Mouse (Mus musculus) ES-Bruce4 (cell line): ENCODE results near the gene Traf3ip3. TPM values are rescaled to one million over a fixed set of nuclear protein-coding genes. Genes with fewer than 3 reads are reported as not detected.
A peak's percentile ranks its signal among the peaks of the same experiment; 100 is the strongest.

Experiments
- H3K27ac ChIP-seq: 2 replicates; pipeline ENCODE4 v1.5.1; 2012; ENCODE audit warnings: low read length, inconsistent platforms; ENCODE audit not compliant: insufficient read depth
- H3K27me3 ChIP-seq: 2 replicates; pipeline ENCODE4 v1.6.1; 2012; ENCODE audit warnings: mild to moderate bottlenecking, low read length, inconsistent platforms; ENCODE audit not compliant: control insufficient read depth, poor library complexity, insufficient read depth, severe bottlenecking
- H3K36me3 ChIP-seq: 2 replicates; pipeline ENCODE4 v1.6.1; 2012; ENCODE audit warnings: inconsistent platforms, mild to moderate bottlenecking, low read length, moderate library complexity; ENCODE audit not compliant: control insufficient read depth, poor library complexity, insufficient read depth, severe bottlenecking
- H3K4me1 ChIP-seq: one replicate; pipeline ENCODE4 v1.8.1; 2011; ENCODE audit warnings: low read length; ENCODE audit not compliant: control insufficient read depth, insufficient read depth
- H3K4me3 ChIP-seq: 2 replicates; pipeline ENCODE4 v1.5.1; 2011; ENCODE audit warnings: low read depth, mild to moderate bottlenecking, low read length
- H3K9ac ChIP-seq: 2 replicates; pipeline ENCODE4 v1.6.1; 2012; ENCODE audit warnings: low read depth, mild to moderate bottlenecking, inconsistent platforms; ENCODE audit not compliant: poor library complexity, severe bottlenecking
- H3K9me3 ChIP-seq: replicated peaks from 2 replicates; pipeline ENCODE4 v1.6.1; 2012; ENCODE audit warnings: mild to moderate bottlenecking, low read length, inconsistent platforms; ENCODE audit not compliant: control insufficient read depth, poor library complexity, insufficient read depth, severe bottlenecking
- CTCF ChIP-seq: IDR thresholded peaks from one replicate; pipeline ENCODE4 v1.8.1; 2011; ENCODE audit warnings: low read depth, low read length
- EP300 ChIP-seq: IDR thresholded peaks from 2 replicates; pipeline ENCODE4 v1.6.1; 2011; ENCODE audit warnings: low read depth, low read length; ENCODE audit not compliant: insufficient read depth
- POLR2A ChIP-seq: IDR thresholded peaks from one replicate; pipeline ENCODE4 v1.8.1; 2011; ENCODE audit warnings: low read length; ENCODE audit not compliant: insufficient read depth
- polyA plus RNA-seq: library from polyadenylated mRNA; stranded (reverse); fragments of >200 nt; gene quantifications from 2 replicates; pipeline ENCODE4 v1.2.4, GENCODE M21; 2011; ENCODE audit warnings: low read depth; ENCODE audit not compliant: missing spikeins, insufficient read depth, insufficient read length

Traf3ip3 gene
- polyA plus RNA-seq, 1 experiment = not detected

DNA sequence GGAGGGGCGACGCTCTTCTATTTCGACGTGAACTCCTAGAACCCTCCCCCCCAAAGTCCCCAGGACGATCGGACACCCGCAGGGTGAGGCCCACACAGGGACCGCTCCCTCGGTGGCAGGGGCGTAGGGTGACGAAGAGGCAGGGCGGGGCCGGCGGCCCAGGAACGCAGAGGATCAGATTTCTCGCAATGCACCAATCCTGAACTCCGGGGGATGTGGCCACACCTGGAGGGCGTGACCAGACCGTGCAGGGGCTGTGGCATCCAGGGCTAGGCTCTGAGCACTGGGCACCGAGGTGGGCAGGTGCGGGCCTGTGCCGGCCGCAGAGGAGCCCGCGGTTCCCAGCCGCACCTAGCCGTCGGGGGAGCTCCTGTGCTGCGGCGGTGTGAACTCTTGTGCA, 48.6 kb downstream of the Traf3ip3 start, which contains the start of gene Irf6:
TSS of gene Irf6 (plus strand) at position 240 of the 400 bp plus-strand sequence.
- H3K36me3 ChIP-seq = no peaks in the 10 kb centered on the region
- H3K4me1 ChIP-seq = no peaks in the 10 kb centered on the region
- H3K4me3 ChIP-seq = peak within 1 kb of the TSS; percentile 84
- H3K9ac ChIP-seq = peak within 1 kb of the TSS; percentile 67
- no peaks in the 10 kb centered on the region for H3K9me3 ChIP-seq
- no peak within 1 kb of the TSS for H3K27ac ChIP-seq
- TF ChIP-seq EP300 = no peak
- no peak for TF ChIP-seq POLR2A
- H3K27me3 ChIP-seq = no peaks in the 10 kb centered on the region

DNA sequence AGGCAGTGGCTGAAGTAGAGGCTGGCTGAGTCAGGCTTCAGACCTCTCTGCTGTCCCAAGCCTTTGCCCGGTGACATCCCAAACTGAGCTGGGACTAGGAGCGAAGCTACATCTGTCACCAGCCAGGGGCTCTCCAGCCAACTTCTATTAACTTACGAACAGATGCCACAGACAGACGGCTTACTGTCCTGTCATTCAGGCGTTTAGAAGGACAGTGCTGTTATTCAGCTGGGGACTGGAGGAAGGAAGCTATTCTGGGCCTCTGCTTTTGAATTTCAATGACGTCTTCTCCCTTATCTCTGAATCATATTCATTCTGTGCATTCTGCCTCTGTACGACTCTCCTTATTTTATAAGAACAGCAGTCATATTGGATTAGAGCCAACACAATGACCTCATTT, 50.4 kb downstream of the Traf3ip3 start:
- TF ChIP-seq EP300 = no peak
- H3K4me3 ChIP-seq = no peak overlapping the region
- no peaks in the 10 kb centered on the region for H3K27me3 ChIP-seq

DNA sequence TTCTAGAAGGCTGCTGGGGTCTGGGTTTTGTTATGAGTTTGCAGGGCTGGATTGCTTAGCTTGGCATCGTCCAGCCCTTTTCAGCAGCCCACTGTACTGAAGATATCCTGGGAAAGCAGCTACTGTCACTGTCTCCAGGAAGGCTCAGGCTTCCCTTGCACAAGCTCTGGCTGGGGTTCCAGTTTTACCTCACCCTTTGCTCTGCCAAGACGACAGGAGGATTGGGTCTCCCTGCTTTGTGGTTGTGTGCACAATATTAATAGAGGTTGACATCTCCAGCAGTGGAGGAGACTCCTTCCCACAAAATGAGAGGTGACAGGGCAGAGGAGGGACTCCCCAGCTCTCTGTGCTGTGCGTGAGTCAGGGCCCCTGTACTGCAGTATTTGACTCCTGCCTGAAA, 52.3 kb downstream of the Traf3ip3 start:
- no peaks in the 10 kb centered on the region for H3K27me3 ChIP-seq
- TF ChIP-seq CTCF = no peak
- TF ChIP-seq POLR2A = no peak
- no peak for TF ChIP-seq EP300
- H3K9me3 ChIP-seq = no peaks in the 10 kb centered on the region
- H3K27ac ChIP-seq = no peak overlapping the region
- H3K4me1 ChIP-seq = no peaks in the 10 kb centered on the region
- H3K9ac ChIP-seq = no peak overlapping the region
- no peak overlapping the region for H3K4me3 ChIP-seq
- H3K36me3 ChIP-seq = no peaks in the 10 kb centered on the region

More for the DNA sequence above, 50.4 kb downstream of the Traf3ip3 start:
- Histone ChIP-seq H3K36me3 (no peaks in the 10 kb centered on the region), H3K9me3 (no peaks in the 10 kb centered on the region), H3K27ac (no peak overlapping the region), H3K4me1 (no peaks in the 10 kb centered on the region), H3K9ac (no peak overlapping the region)

DNA sequence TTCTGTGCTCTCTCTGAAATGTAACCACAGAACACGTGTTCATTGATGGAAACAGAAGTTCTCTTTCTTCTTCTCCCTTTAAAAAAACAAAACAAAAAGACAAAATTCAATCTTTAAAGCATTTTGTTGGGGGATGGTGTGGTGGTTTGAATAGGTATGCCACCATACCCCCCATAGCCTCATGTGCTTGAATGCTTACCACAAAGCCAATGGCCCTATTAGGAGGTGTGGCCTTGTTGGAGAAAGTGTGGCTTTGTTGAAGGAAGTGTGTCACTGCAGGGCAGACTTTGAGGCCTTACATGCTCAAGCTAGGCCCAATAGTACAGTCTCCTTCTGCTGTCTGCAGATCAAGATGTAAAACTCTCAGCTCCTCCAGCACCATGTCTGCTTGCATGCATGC, 55.1 kb downstream of the Traf3ip3 start:
- TF ChIP-seq POLR2A (no peak), EP300 (no peak), CTCF (no peak)
- H3K27ac ChIP-seq = no peak overlapping the region
- H3K36me3 ChIP-seq = no peaks in the 10 kb centered on the region
- H3K4me3 ChIP-seq = no peak overlapping the region
- H3K9ac ChIP-seq = no peak overlapping the region
- no peaks in the 10 kb centered on the region for H3K4me1 ChIP-seq
- no peaks in the 10 kb centered on the region for H3K9me3 ChIP-seq
- H3K27me3 ChIP-seq = no peaks in the 10 kb centered on the region

DNA sequence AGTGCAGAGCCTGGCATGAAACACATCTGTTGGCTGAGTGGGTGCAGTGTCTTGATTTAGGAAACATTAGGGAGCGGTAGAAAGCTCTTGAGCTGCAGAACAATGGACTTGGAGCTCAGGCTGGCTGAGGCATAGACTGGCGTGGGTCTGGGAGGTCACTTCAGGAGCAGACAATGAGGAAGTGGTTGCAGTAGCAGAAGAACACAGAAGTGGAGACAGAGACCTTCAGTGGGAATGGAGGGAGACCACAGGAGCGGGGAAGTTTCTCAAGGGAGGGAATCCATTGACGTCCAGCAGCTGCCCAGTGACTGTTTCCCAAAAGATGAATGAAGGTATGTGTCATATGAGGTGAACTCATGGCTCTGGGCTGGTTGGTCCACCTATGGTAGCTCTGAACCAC, 56.4 kb downstream of the Traf3ip3 start:
- no peak overlapping the region for H3K9ac ChIP-seq
- no peaks in the 10 kb centered on the region for H3K4me1 ChIP-seq
- no peaks in the 10 kb centered on the region for H3K9me3 ChIP-seq
- no peak overlapping the region for H3K27ac ChIP-seq
- no peak overlapping the region for H3K4me3 ChIP-seq
- H3K27me3 ChIP-seq = no peaks in the 10 kb centered on the region
- H3K36me3 ChIP-seq = no peaks in the 10 kb centered on the region
- TF ChIP-seq CTCF = no peak
- no peak for TF ChIP-seq POLR2A
- TF ChIP-seq EP300 = no peak

DNA sequence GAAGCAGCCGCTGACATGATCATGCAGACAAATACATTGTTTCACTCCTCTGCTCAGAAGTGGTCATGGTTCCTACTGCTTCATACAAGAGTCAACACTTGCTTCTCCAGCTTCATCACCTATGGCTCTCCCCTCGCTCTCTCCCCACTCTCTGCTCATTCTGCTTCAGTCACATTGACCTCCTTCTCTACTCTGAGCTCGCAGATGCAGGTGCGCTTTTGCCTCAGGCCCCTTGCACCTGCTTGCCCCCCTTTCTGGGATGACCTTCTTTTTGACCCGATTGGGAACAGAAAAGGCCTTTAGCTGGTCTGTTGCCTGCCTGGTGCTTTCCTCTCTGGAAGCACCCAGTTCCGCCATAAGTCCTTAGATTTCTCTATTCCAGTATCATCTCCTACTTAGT, 57.0 kb downstream of the Traf3ip3 start:
- Histone ChIP-seq H3K4me1 (no peaks in the 10 kb centered on the region), H3K4me3 (no peak overlapping the region), H3K27me3 (no peaks in the 10 kb centered on the region), H3K9ac (no peak overlapping the region), H3K9me3 (no peaks in the 10 kb centered on the region), H3K27ac (no peak overlapping the region), H3K36me3 (no peaks in the 10 kb centered on the region)
- TF ChIP-seq POLR2A (no peak), EP300 (no peak), CTCF (no peak)

DNA sequence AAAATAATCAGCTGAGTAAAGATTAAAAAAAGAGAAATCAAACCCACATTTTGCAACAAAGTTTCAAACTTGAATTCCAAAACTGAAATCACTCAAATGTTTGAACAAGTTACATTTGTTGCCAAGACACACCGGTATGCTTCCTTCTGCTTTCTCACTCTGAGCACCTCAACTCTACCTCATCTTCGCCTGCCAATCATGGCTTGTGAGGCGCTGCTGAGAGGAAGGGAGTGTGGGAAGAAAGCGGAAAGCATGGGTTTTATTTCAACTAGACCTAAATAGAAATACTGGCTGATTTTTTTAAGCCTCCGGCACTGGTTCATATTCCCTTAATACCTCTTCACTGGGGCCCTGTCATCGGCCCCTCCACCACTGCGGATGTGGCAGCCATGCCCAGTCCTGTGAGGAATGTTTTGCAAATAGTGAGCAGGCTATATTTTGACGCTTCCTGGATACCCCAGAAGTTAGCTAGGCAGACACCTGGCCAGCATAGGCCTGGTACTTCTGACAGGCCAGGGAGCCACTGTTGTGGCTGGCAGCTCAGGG, 58.9 kb downstream of the Traf3ip3 start:
- H3K4me1 ChIP-seq = no peaks in the 10 kb centered on the region
- H3K9me3 ChIP-seq = no peaks in the 10 kb centered on the region
- H3K27ac ChIP-seq = no peak overlapping the region
- H3K27me3 ChIP-seq = no peaks in the 10 kb centered on the region
- no peak for TF ChIP-seq POLR2A
- no peak for TF ChIP-seq CTCF
- TF ChIP-seq EP300 = no peak
- H3K4me3 ChIP-seq = no peak overlapping the region
- H3K9ac ChIP-seq = no peak overlapping the region
- H3K36me3 ChIP-seq = no peaks in the 10 kb centered on the region
